Mouse (Mus musculus) liver, embryonic 11.5 days (tissue): ENCODE data around the gene Smoc1. TPM values are rescaled to one million over a fixed set of nuclear protein-coding genes. Genes with fewer than 3 reads are reported as not detected.

ENCODE experiments used
- ATAC-seq: fragments of 200-750 bp; cut with Nextera tagmentation; replicated peaks from 2 replicates; pipeline ENCODE4 v1.8.0; 2017; ENCODE audit warnings: moderate number of reproducible peaks, mild to moderate bottlenecking, moderate TSS enrichment, moderate library complexity; ENCODE audit not compliant: low FRiP score
- DNase-seq: peaks from one replicate; pipeline ENCODE4 v3.0.0-alpha.2; 2017; ENCODE audit warnings: low spot score
- H3K27ac ChIP-seq: fragments of 300-500 bp; sonication (generic); 2 replicates; pipeline ENCODE4 v1.5.1; 2014; ENCODE audit warnings: mild to moderate bottlenecking, low read depth, low read length, control low read depth
- H3K27me3 ChIP-seq: fragments of 300-500 bp; sonication (generic); replicated peaks from 2 replicates; pipeline ENCODE4 v1.6.1; 2014; ENCODE audit warnings: low read length, mixed read lengths; ENCODE audit not compliant: control insufficient read depth, insufficient read depth
- H3K36me3 ChIP-seq: fragments of 300-500 bp; sonication (generic); 2 replicates; pipeline ENCODE4 v1.6.1; 2014; ENCODE audit warnings: mild to moderate bottlenecking, low read length, moderate library complexity, mixed read lengths; ENCODE audit not compliant: control insufficient read depth, insufficient read depth
- H3K4me1 ChIP-seq: fragments of 300-500 bp; sonication (generic); replicated peaks from 2 replicates; pipeline ENCODE4 v1.6.1; 2014; ENCODE audit warnings: low read length, mixed read lengths; ENCODE audit not compliant: control insufficient read depth, insufficient read depth
- H3K4me2 ChIP-seq: fragments of 300-500 bp; sonication (generic); 2 replicates; pipeline ENCODE4 v1.6.1; 2014; ENCODE audit warnings: mild to moderate bottlenecking, control low read depth, moderate library complexity
- H3K4me3 ChIP-seq: fragments of 300-500 bp; sonication (generic); 2 replicates; pipeline ENCODE4 v1.5.1; 2014; ENCODE audit warnings: low read depth, low read length, control low read depth
- H3K9ac ChIP-seq: fragments of 300-500 bp; sonication (generic); 2 replicates; pipeline ENCODE4 v1.6.1; 2014; ENCODE audit warnings: low read depth, low read length, control low read depth
- H3K9me3 ChIP-seq: fragments of 300-500 bp; sonication (generic); 2 replicates; pipeline ENCODE4 v1.6.1; 2016; ENCODE audit warnings: low read length, inconsistent platforms, mixed read lengths; ENCODE audit not compliant: control insufficient read depth
- WGBS: fragments of 180-500 bp; shearing (Covaris S2); extraction: QIAGEN DNeasy Blood & Tissue Kit; methylation state at CpG from one replicate; pipeline ENCODE4 v1.1.7; 2014; 5-methylcytosine and 5-hydroxymethylcytosine counted together
- polyA plus RNA-seq: library from polyadenylated mRNA; unstranded; fragments of >200 nt; fragmentation: Nextera tagmentation; extraction: Ambion mirVana; gene quantifications from 2 replicates; pipeline ENCODE4 v1.2.1, GENCODE M21; 2014

The Smoc1 gene
- polyA plus RNA-seq, 1 experiment from 2014 or later, result 10.9 TPM

DNA sequence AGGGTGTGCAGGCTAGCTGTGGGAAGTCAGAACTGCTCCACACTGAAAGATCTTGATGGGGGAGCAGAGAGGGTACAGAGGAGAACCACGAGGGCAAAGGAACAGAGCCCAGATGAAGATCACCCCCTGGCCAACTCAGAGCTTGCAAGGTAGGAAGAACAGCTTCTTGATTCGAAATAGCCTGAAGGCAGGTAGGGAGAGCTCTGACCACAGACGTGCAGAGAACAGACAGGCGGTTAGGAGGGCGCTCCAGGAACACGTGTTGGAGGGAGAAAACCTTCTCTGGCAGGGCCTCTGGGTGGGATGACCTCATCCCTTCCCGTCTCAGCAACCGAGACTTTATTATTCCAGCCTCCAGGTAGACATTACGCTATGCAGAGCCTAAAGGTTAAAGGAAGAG is 148.6 kb downstream of the Smoc1 start:
- no peak for ATAC-seq
- WGBS, result 55% methylated on average over 9 of the region's 9 CpGs

DNA sequence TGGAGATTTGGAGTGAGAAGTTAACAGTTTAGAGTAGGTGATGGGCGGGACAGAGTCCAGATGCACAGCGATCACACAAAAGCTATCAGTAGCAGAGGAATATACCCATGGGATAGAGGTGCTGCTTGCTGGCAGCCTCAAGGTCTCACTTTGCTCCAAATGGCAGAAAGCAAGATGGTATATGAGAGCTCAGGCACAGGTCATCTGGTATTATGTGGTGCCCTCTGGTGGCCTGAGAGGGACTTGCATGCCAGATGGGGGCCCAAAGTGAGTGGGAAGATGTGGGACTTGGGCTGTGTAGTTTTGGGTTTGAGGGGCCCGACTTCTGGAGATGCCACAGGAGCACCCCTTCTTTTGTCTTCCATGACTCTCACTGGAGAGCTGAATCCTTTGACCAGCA is 155.5 kb downstream of the Smoc1 start:
- H3K36me3 ChIP-seq, result no peaks in the 10 kb centered on the region
- DNase-seq (peak; percentile 52), ATAC-seq (no peak)
- no peak overlapping the region for H3K9ac ChIP-seq
- 59% methylated on average over 3 of the region's 3 CpGs for WGBS
- H3K27me3 ChIP-seq, result no peaks in the 10 kb centered on the region
- no peak overlapping the region for H3K4me2 ChIP-seq
- no peak overlapping the region for H3K27ac ChIP-seq
- H3K9me3 ChIP-seq, result no peaks in the 10 kb centered on the region
- no peaks in the 10 kb centered on the region; the same call in 1 of the 2 replicates for H3K4me1 ChIP-seq
- no peak overlapping the region for H3K4me3 ChIP-seq

More for the DNA sequence above, 148.6 kb downstream of the Smoc1 start:
- Histone ChIP-seq H3K36me3 (no peaks in the 10 kb centered on the region), H3K27me3 (no peaks in the 10 kb centered on the region), H3K4me1 (no peaks in the 10 kb centered on the region), H3K27ac (no peak overlapping the region), H3K9me3 (no peaks in the 10 kb centered on the region), H3K9ac (no peak overlapping the region), H3K4me3 (no peak overlapping the region), H3K4me2 (no peak overlapping the region)
- DNase-seq, result no peak

DNA sequence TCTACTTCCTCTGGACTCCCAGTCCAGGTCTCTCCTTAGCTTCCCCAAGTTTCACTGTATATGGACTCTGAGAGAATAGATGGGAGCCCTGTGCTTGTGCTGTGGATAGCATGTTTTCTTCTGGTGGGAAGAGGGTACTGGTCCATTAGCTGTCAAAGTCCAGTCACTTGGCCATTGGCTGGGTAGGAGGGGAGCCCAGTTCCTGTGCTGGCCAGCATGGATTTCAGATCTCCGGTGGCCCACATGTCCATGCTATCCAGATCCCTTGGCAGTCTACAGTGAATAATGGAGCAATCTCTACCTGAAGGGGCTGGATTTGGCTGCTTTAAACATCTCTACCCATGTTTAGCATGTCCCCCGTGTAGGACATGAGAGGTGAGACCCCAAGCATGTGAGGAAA is 158.4 kb downstream of the Smoc1 start:
- no peaks in the 10 kb centered on the region for H3K27me3 ChIP-seq
- no peak overlapping the region for H3K4me3 ChIP-seq
- DNase-seq (no peak), ATAC-seq (no peak)
- no peaks in the 10 kb centered on the region for H3K36me3 ChIP-seq
- H3K9ac ChIP-seq, result no peak overlapping the region
- H3K27ac ChIP-seq, result no peak overlapping the region
- WGBS, result 76% methylated on average over 2 of the region's 2 CpGs
- no peak overlapping the region for H3K4me2 ChIP-seq
- H3K9me3 ChIP-seq, result no peaks in the 10 kb centered on the region
- H3K4me1 ChIP-seq, result no peaks in the 10 kb centered on the region; the same call in 1 of the 2 replicates

DNA sequence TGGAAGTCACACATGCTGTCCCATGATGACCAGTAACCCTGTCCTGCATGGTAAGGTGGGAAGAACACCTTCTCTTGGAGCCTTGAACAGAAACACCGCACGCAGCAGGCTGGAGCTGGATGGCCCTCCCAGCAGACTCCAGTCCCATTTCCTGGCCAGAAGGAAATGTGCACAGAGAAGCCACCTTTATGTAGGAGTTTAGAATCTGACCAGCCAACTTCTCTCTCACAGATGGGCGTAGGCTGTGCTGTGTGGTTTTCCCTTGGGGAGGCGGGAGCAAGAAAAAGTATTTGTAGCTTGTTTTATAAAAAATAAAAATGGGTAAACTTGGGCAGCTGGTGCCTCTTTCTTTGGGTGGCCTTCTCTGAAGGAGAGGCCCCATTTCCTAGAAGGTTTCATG is 159.5 kb downstream of the Smoc1 start:
- no peaks in the 10 kb centered on the region for H3K36me3 ChIP-seq

DNA sequence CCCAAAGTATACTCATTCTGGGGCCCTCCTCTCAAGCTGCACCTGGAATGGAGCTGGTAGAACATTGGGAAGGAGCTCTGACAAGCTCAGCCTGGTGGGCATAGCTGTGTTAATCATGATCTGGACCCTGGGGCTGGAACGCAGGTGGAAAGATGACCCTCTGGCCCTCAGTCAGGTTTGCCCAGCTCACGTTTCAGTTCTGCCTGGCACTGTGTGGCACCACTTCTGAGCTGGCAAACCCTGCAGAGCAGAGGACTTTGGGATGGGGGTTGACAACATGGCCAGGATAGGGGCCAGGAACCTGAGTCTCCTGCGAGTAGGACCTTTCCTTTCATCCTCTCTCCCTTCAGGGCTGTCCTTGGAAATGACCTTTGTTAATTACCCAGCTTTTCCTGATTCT is 160.1 kb downstream of the Smoc1 start:
- no peaks in the 10 kb centered on the region; the same call in 1 of the 2 replicates for H3K4me1 ChIP-seq
- no peak for ATAC-seq
- no peak overlapping the region for H3K4me2 ChIP-seq
- 64% methylated on average over 3 of the region's 3 CpGs for WGBS
- no peaks in the 10 kb centered on the region for H3K36me3 ChIP-seq
- no peaks in the 10 kb centered on the region for H3K9me3 ChIP-seq
- H3K4me3 ChIP-seq, result no peak overlapping the region
- no peak overlapping the region for H3K9ac ChIP-seq
- DNase-seq, result no peak
- H3K27ac ChIP-seq, result no peak overlapping the region
- H3K27me3 ChIP-seq, result no peaks in the 10 kb centered on the region

More for the DNA sequence above, 159.5 kb downstream of the Smoc1 start:
- no peak for ATAC-seq
- DNase-seq, result no peak
- Histone ChIP-seq H3K9me3 (no peaks in the 10 kb centered on the region), H3K27me3 (no peaks in the 10 kb centered on the region), H3K4me3 (no peak overlapping the region), H3K4me2 (no peak overlapping the region), H3K4me1 (no peaks in the 10 kb centered on the region; the same call in 1 of the 2 replicates), H3K27ac (no peak overlapping the region), H3K9ac (no peak overlapping the region)
- WGBS, result 81% methylated on average over 4 of the region's 4 CpGs

DNA sequence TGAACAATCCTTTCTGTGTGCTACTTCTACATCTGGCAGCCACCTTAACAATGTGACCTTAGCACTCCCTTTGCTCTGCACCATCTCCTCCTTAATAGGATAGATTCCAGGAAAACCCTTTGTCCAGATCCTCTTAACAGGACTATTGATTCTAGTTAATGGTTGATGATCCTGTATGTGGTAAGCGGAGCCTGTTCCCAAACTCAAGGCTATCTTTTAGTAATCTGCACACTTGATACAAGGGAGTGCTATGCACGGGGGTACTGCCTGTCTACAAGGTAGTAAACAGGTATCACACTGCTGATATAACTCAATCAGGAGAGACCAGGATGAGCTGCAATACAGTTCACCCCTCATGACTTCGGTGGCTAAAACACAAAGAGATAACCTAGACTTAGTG is 161.8 kb downstream of the Smoc1 start:
- H3K4me3 ChIP-seq, result no peak overlapping the region
- no peak overlapping the region for H3K4me2 ChIP-seq
- H3K27ac ChIP-seq, result no peak overlapping the region
- no peak overlapping the region for H3K9ac ChIP-seq
- H3K4me1 ChIP-seq, result no peaks in the 10 kb centered on the region; the same call in 1 of the 2 replicates
- ATAC-seq, result no peak
- 56% methylated on average over 3 of the region's 3 CpGs for WGBS
- no peaks in the 10 kb centered on the region for H3K27me3 ChIP-seq
- no peak for DNase-seq
- H3K36me3 ChIP-seq, result no peaks in the 10 kb centered on the region
- H3K9me3 ChIP-seq, result no peaks in the 10 kb centered on the region

DNA sequence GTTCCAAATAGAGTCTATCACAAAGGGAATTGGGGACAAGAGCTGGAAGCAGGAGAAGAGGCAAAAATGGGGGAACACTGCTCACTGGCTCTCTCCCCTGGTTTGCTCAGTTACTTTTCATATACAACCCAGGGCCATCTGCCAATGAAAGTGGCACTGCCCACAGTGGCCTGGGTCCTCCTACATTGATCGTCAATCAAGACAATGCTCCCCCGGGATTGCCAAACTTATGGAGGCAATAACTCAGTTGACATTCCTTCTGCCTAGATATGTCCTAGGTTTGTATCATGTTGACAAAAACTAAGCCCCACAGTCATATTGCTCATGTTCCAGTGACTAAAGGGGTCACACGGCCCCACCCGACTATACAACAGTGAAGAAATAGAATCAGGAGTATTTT is 162.4 kb downstream of the Smoc1 start:
- Histone ChIP-seq H3K27ac (no peak overlapping the region), H3K4me3 (no peak overlapping the region), H3K9ac (no peak overlapping the region), H3K27me3 (no peaks in the 10 kb centered on the region), H3K4me1 (no peaks in the 10 kb centered on the region; the same call in 1 of the 2 replicates), H3K36me3 (no peaks in the 10 kb centered on the region), H3K9me3 (no peaks in the 10 kb centered on the region), H3K4me2 (no peak overlapping the region)
- ATAC-seq (no peak), DNase-seq (no peak)
- 78% methylated on average over 4 of the region's 4 CpGs for WGBS

DNA sequence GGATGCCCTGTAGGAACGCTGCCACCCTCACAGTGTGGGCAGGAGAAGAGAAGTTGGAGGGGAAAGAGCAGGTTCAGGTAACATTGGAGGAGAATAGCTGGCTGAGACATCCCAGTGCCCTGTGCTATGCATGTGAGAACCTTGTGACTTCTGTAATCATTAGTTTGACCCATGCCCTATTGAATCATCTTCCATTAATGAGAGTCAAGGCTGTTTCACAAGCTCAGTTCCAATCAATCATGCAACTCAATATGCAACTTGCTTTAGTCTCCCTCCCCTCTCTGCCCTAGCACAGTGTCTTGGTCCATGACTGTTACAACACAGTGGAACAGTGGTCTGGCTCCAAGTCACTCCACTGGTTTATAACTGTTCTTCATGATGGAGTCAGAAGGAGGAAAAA is 163.0 kb downstream of the Smoc1 start:
- Histone ChIP-seq H3K36me3 (no peaks in the 10 kb centered on the region), H3K9me3 (no peaks in the 10 kb centered on the region), H3K9ac (no peak overlapping the region), H3K4me1 (no peaks in the 10 kb centered on the region; the same call in 1 of the 2 replicates), H3K27me3 (no peaks in the 10 kb centered on the region), H3K4me3 (no peak overlapping the region), H3K27ac (no peak overlapping the region), H3K4me2 (no peak overlapping the region)
- DNase-seq (no peak), ATAC-seq (no peak)
- WGBS, result 81% methylated on average over 1 of the region's 1 CpGs

DNA sequence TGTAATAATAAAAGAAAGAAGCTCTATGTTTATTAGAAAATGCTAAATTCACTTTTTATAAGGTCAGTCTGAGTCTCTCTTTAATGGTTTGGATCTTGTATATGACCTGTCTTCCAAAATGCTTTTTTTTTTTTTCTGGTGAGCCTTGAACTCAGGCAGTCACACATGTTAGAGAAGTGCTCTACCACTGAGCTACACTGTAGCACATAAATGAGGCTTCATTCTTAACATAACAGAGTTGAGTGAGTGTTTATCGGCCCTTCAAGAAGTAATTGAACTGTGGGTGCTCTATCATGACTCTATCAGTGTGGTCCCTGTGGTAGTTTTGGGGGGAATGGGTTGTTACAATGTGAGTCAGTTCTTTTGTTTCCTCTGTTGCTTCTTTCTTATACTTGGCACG is 167.4 kb downstream of the Smoc1 start:
- ATAC-seq, result no peak
- no peak overlapping the region for H3K4me3 ChIP-seq
- no peaks in the 10 kb centered on the region for H3K9me3 ChIP-seq
- H3K4me2 ChIP-seq, result no peak overlapping the region
- no peak overlapping the region for H3K27ac ChIP-seq
- H3K27me3 ChIP-seq, result no peaks in the 10 kb centered on the region
- no peaks in the 10 kb centered on the region for H3K4me1 ChIP-seq
- 80% methylated on average over 2 of the region's 2 CpGs for WGBS
- DNase-seq, result no peak
- no peaks in the 10 kb centered on the region for H3K36me3 ChIP-seq
- no peak overlapping the region for H3K9ac ChIP-seq
